Mouse (Mus musculus) bone marrow macrophage, adult 2 months (primary cell): ENCODE data around the gene Abtb1.

ENCODE experiments used
- CTCF ChIP-seq: IDR thresholded peaks from 2 replicates; pipeline ENCODE4 v1.5.1; 2012; ENCODE audit warnings: low read depth, mild to moderate bottlenecking, low read length, moderate library complexity
- POLR2A ChIP-seq: IDR thresholded peaks from 2 replicates; pipeline ENCODE4 v1.6.1; 2012; ENCODE audit warnings: mild to moderate bottlenecking, low read depth, low read length, borderline replicate concordance

DNA sequence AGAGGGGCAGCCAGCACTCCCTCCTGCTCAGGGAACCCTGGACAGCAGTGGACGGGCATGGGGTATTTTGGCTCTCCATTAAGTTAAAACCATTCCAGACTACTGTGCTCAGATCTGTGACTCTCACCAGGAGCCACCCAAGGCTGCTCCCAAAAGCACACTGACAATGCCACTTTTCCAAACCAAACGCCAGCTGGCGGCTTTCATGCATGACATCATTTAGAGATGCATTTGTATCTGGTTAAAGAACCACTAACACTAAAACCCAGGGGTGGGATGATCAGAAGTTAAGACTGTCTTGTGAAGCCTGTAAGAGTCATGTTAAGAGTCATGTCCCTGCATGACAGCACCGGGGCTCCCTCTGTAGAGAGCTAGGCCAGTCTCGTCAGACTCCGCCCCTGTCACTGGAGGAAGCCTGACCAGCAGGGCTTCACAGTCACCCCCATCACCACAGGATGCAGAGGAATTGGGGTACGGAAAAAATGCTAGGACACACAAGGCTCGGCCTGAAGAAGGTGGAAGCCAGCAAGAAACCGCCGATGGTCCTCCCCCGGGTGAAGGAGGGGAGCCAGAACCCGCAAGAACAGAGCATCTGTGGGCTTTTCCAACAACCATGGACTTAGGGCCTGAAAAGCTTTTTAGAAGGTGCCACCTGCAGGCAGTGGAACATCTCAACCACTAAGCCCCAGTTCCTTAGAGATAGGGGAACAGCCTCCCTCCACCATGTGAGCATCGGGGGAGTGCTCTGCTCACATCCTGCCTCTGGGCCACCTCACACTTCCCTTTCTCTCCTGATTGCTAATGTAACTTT lies 14.2 kb downstream of the Abtb1 start:
- TF ChIP-seq CTCF (no peak), POLR2A (no peak)
